Mouse (Mus musculus): ENCODE measurements around the gene Tbc1d2b. TPM values are rescaled to one million over a fixed set of nuclear protein-coding genes. Genes with fewer than 3 reads are reported as not detected.

The Tbc1d2b gene
- polyA plus RNA-seq, 1 experiment from 2014 or later = 9.9 TPM

GRCm38 (mm10) chr9:90181656-90182388 lies 88.8 kb downstream of the Tbc1d2b start:
- DNase-seq (ENCODE audit: low spot score) (no peak), ATAC-seq (replicated peaks; ENCODE audit: insufficient number of reproducible peaks, low FRiP score, low TSS enrichment, low read depth) (no peak)
- WGBS = 84% methylated on average over 6 of the region's 6 CpGs
- Histone ChIP-seq H3K4me3 (ENCODE audit: low read depth, low read length) (no peak overlapping the region), H3K27me3 (ENCODE audit: control insufficient read depth, insufficient read depth, low read length) (no peaks in the 10 kb centered on the region), H3K27ac (replicated peaks; ENCODE audit: low read depth, low read length) (no peak overlapping the region), H3K9me3 (replicated peaks; ENCODE audit: control insufficient read depth, low read length) (no peaks in the 10 kb centered on the region), H3K9ac (replicated peaks; ENCODE audit: low read length) (no peak overlapping the region), H3K4me1 (ENCODE audit: control insufficient read depth, insufficient read depth, low read length) (no peaks in the 10 kb centered on the region), H3K36me3 (replicated peaks; ENCODE audit: control insufficient read depth, insufficient read depth, low read depth, low read length) (no peaks in the 10 kb centered on the region; the same call in 1 of the 2 replicates), H3K4me2 (ENCODE audit: low read depth, low read length) (no peak overlapping the region)

- Histone ChIP-seq H3K4me3 (ENCODE audit: low read depth, low read length) (no peak overlapping the region), H3K27ac (replicated peaks; ENCODE audit: low read depth, low read length) (no peak overlapping the region), H3K9me3 (replicated peaks; ENCODE audit: control insufficient read depth, low read length) (no peaks in the 10 kb centered on the region), H3K9ac (replicated peaks; ENCODE audit: low read length) (no peak overlapping the region), H3K4me2 (ENCODE audit: low read depth, low read length) (no peak overlapping the region), H3K36me3 (replicated peaks; ENCODE audit: control insufficient read depth, insufficient read depth, low read depth, low read length) (no peaks in the 10 kb centered on the region; the same call in 1 of the 2 replicates), H3K27me3 (ENCODE audit: control insufficient read depth, insufficient read depth, low read length) (no peaks in the 10 kb centered on the region), H3K4me1 (ENCODE audit: control insufficient read depth, insufficient read depth, low read length) (no peaks in the 10 kb centered on the region)
- ATAC-seq (replicated peaks; ENCODE audit: insufficient number of reproducible peaks, low FRiP score, low TSS enrichment, low read depth) = no peak
- WGBS = 82% methylated on average over 5 of the region's 5 CpGs
- DNase-seq (ENCODE audit: low spot score) = no peak
These were observed 91.2 kb downstream of the Tbc1d2b start for GRCm38 (mm10) chr9:90179409-90179808.

- Histone ChIP-seq H3K4me1 (ENCODE audit: control insufficient read depth, insufficient read depth, low read length) (no peaks in the 10 kb centered on the region), H3K9me3 (replicated peaks; ENCODE audit: control insufficient read depth, low read length) (no peaks in the 10 kb centered on the region), H3K27me3 (ENCODE audit: control insufficient read depth, insufficient read depth, low read length) (no peaks in the 10 kb centered on the region), H3K36me3 (replicated peaks; ENCODE audit: control insufficient read depth, insufficient read depth, low read depth, low read length) (no peaks in the 10 kb centered on the region; the same call in 1 of the 2 replicates), H3K4me2 (ENCODE audit: low read depth, low read length) (no peak overlapping the region), H3K9ac (replicated peaks; ENCODE audit: low read length) (no peak overlapping the region), H3K4me3 (ENCODE audit: low read depth, low read length) (no peak overlapping the region), H3K27ac (replicated peaks; ENCODE audit: low read depth, low read length) (no peak overlapping the region)
- ATAC-seq (replicated peaks; ENCODE audit: insufficient number of reproducible peaks, low FRiP score, low TSS enrichment, low read depth) (no peak), DNase-seq (ENCODE audit: low spot score) (no peak)
- 85% methylated on average over 3 of the region's 3 CpGs for WGBS
These were observed 97.3 kb downstream of the Tbc1d2b start for GRCm38 (mm10) chr9:90173330-90173729.

GRCm38 (mm10) chr9:90172528-90173321 lies 97.9 kb downstream of the Tbc1d2b start:
- H3K36me3 ChIP-seq (replicated peaks; ENCODE audit: control insufficient read depth, insufficient read depth, low read depth, low read length) = no peaks in the 10 kb centered on the region; the same call in 1 of the 2 replicates
- ATAC-seq (replicated peaks; ENCODE audit: insufficient number of reproducible peaks, low FRiP score, low TSS enrichment, low read depth) (no peak), DNase-seq (ENCODE audit: low spot score) (no peak)
- 71% methylated on average over 8 of the region's 8 CpGs for WGBS
- H3K27ac ChIP-seq (replicated peaks; ENCODE audit: low read depth, low read length) = no peak overlapping the region
- no peak overlapping the region for H3K4me3 ChIP-seq (ENCODE audit: low read depth, low read length)
- H3K9me3 ChIP-seq (replicated peaks; ENCODE audit: control insufficient read depth, low read length) = no peaks in the 10 kb centered on the region
- no peaks in the 10 kb centered on the region for H3K27me3 ChIP-seq (ENCODE audit: control insufficient read depth, insufficient read depth, low read length)
- no peaks in the 10 kb centered on the region for H3K4me1 ChIP-seq (ENCODE audit: control insufficient read depth, insufficient read depth, low read length)
- H3K4me2 ChIP-seq (ENCODE audit: low read depth, low read length) = no peak overlapping the region
- H3K9ac ChIP-seq (replicated peaks; ENCODE audit: low read length) = no peak overlapping the region

- Histone ChIP-seq H3K9me3 (replicated peaks; ENCODE audit: control insufficient read depth, low read length) (no peaks in the 10 kb centered on the region), H3K4me1 (ENCODE audit: control insufficient read depth, insufficient read depth, low read length) (no peaks in the 10 kb centered on the region), H3K27me3 (ENCODE audit: control insufficient read depth, insufficient read depth, low read length) (no peaks in the 10 kb centered on the region), H3K4me3 (ENCODE audit: low read depth, low read length) (no peak overlapping the region), H3K4me2 (ENCODE audit: low read depth, low read length) (no peak overlapping the region), H3K36me3 (replicated peaks; ENCODE audit: control insufficient read depth, insufficient read depth, low read depth, low read length) (no peaks in the 10 kb centered on the region; the same call in 1 of the 2 replicates), H3K9ac (replicated peaks; ENCODE audit: low read length) (no peak overlapping the region), H3K27ac (replicated peaks; ENCODE audit: low read depth, low read length) (no peak overlapping the region)
- ATAC-seq (replicated peaks; ENCODE audit: insufficient number of reproducible peaks, low FRiP score, low TSS enrichment, low read depth) = no peak
- 94% methylated on average over 19 of the region's 19 CpGs for WGBS
- no peak for DNase-seq (ENCODE audit: low spot score)
These were observed 99.2 kb downstream of the Tbc1d2b start for GRCm38 (mm10) chr9:90171421-90171820.

- H3K27me3 ChIP-seq (ENCODE audit: control insufficient read depth, insufficient read depth, low read length) = no peaks in the 10 kb centered on the region
- H3K4me3 ChIP-seq (ENCODE audit: low read depth, low read length) = no peak overlapping the region
- H3K27ac ChIP-seq (replicated peaks; ENCODE audit: low read depth, low read length) = no peak overlapping the region
- H3K4me1 ChIP-seq (ENCODE audit: control insufficient read depth, insufficient read depth, low read length) = no peaks in the 10 kb centered on the region
- H3K9ac ChIP-seq (replicated peaks; ENCODE audit: low read length) = no peak overlapping the region
- H3K9me3 ChIP-seq (replicated peaks; ENCODE audit: control insufficient read depth, low read length) = no peaks in the 10 kb centered on the region
- H3K36me3 ChIP-seq (replicated peaks; ENCODE audit: control insufficient read depth, insufficient read depth, low read depth, low read length) = no peaks in the 10 kb centered on the region; the same call in 1 of the 2 replicates
- DNase-seq (ENCODE audit: low spot score) (no peak), ATAC-seq (replicated peaks; ENCODE audit: insufficient number of reproducible peaks, low FRiP score, low TSS enrichment, low read depth) (no peak)
- WGBS = 76% methylated on average over 4 of the region's 4 CpGs
- H3K4me2 ChIP-seq (ENCODE audit: low read depth, low read length) = no peak overlapping the region
These were observed 100.6 kb downstream of the Tbc1d2b start for GRCm38 (mm10) chr9:90169965-90170364.

GRCm38 (mm10) chr9:90166615-90167014 lies 104.0 kb downstream of the Tbc1d2b start:
- Histone ChIP-seq H3K36me3 (replicated peaks; ENCODE audit: control insufficient read depth, insufficient read depth, low read depth, low read length) (no peaks in the 10 kb centered on the region), H3K27me3 (ENCODE audit: control insufficient read depth, insufficient read depth, low read length) (no peaks in the 10 kb centered on the region), H3K9me3 (replicated peaks; ENCODE audit: control insufficient read depth, low read length) (no peaks in the 10 kb centered on the region), H3K4me1 (ENCODE audit: control insufficient read depth, insufficient read depth, low read length) (no peaks in the 10 kb centered on the region), H3K4me3 (ENCODE audit: low read depth, low read length) (no peak overlapping the region), H3K4me2 (ENCODE audit: low read depth, low read length) (no peak overlapping the region), H3K27ac (replicated peaks; ENCODE audit: low read depth, low read length) (no peak overlapping the region), H3K9ac (replicated peaks; ENCODE audit: low read length) (no peak overlapping the region)
- ATAC-seq (replicated peaks; ENCODE audit: insufficient number of reproducible peaks, low FRiP score, low TSS enrichment, low read depth) = no peak
- 79% methylated on average over 5 of the region's 5 CpGs for WGBS
- DNase-seq (ENCODE audit: low spot score) = no peak

GRCm38 (mm10) chr9:90165590-90165989 lies 105.0 kb downstream of the Tbc1d2b start:
- Histone ChIP-seq H3K4me1 (ENCODE audit: control insufficient read depth, insufficient read depth, low read length) (no peaks in the 10 kb centered on the region), H3K4me2 (ENCODE audit: low read depth, low read length) (no peak overlapping the region), H3K27me3 (ENCODE audit: control insufficient read depth, insufficient read depth, low read length) (no peaks in the 10 kb centered on the region), H3K27ac (replicated peaks; ENCODE audit: low read depth, low read length) (no peak overlapping the region), H3K4me3 (ENCODE audit: low read depth, low read length) (no peak overlapping the region), H3K9ac (replicated peaks; ENCODE audit: low read length) (no peak overlapping the region), H3K36me3 (replicated peaks; ENCODE audit: control insufficient read depth, insufficient read depth, low read depth, low read length) (no peaks in the 10 kb centered on the region), H3K9me3 (replicated peaks; ENCODE audit: control insufficient read depth, low read length) (no peaks in the 10 kb centered on the region)
- DNase-seq (ENCODE audit: low spot score) (no peak), ATAC-seq (replicated peaks; ENCODE audit: insufficient number of reproducible peaks, low FRiP score, low TSS enrichment, low read depth) (no peak)
- 93% methylated on average over 4 of the region's 4 CpGs for WGBS
